Mouse (Mus musculus) CD4-positive, CD25-positive, alpha-beta regulatory T cell, adult 2 months (primary cell): ENCODE data around the gene Sorl1.

Experiments used
- DNase-seq: peaks from one replicate; pipeline ENCODE4 v3.0.0-alpha.2; 2012; ENCODE audit warnings: low read depth, low spot score

The Sorl1 gene

DNA sequence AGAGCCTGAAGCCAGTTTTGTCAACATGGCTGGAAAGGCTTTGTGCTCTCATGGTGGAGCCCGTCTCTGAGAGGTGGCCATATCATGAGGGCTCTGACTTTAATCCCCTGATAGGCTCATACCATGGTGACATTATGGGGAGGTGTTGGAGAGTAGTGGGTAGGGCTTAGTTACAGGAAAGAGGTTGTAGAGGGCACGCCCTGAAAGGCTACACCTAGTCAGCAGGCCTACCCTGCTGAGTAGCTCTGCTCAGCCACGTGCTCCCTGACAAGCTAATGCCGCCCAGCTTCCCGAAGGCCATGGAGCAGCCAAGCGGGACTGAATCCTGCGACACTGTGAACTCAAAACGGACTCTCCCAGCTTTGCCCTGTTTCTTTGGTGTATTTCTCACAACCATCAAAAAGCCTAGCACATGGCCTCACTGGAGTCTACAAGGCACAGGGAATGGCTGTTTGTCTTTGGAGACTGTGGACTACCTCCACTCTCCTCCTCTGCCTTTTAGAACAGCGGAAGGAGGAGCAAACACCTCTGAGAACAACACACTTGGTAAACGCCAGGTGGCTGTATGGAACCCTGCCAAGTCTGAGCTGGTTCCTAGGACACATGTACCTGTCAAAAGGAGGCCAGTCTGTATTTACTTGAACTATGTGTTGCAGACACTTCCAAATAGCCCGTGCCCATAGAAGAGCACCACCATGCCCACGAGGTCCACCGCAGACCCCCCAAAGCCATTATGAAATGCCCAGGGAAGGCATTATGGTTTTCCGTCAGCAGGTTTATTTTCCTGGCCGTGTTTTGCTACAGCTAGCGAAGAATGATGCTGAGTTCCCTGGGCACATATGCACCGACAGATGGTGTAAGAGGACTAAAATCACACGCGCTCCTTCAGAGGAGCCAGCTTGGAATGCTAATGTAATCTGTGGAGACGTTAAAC, 69.5 kb downstream of the Sorl1 start:
- DNase-seq, result no peak

- no peak for DNase-seq
Measured at GRCm38 (mm10) chr9:42053591-42054190, 70.4 kb downstream of the Sorl1 start.

GRCm38 (mm10) chr9:42052713-42053356, 71.3 kb downstream of the Sorl1 start:
- no peak for DNase-seq

DNA sequence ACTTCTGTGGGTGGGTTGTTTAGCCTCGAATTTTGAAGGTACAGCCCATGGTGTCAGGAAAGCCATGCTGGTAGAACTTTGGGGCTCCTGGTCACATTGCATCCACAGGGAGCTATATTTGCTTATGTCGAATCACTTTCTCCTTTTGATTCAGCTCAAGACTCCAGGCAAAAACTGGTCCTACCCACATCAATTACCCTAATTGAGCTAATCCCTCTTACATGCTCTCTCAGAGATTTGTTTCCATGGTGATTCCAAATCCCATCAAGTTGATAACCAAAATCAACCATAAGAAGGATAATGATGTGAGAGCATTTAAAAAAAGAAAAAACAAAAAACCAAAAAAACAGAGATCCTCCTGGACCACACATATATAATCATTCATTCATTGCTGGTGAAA, 75.6 kb downstream of the Sorl1 start:
- DNase-seq, result no peak

DNA sequence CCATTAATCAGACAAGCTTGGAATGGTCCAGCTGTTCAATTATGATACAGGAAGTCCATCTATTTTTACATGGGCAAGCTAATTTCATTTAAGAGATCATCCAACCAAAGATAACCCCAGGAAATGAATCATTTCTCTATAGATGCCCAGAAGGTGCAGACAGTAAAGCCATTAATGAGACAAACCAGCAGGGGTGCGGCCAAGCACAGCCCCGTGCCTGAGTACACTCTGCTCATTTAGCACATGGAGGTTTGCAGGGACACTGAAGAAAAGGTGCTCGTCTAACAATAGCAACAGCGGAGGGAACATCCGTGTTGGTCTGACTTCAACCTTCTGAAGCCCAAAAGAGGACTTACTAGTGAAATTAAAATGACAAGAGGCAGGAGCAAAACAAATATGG, 76.3 kb downstream of the Sorl1 start:
- DNase-seq, result no peak

DNA sequence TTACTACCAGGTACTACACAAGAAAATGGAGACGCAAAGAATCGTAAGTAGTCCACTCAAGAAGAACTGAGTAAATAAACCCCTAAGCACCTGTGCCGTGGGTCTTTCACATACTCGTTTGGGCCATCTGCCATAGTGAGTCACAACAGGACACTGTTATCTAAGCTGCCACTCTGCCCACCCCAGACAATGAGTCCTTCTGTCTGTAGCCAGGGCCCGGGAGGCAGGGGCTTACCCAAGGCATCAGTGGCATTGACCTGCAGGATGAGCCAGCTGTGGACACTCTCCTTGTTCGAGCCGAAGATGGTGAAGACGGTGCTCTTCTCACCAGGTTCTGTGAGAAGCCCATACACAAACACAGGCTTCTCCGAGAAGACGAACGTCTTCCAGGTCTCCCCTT, 77.8 kb downstream of the Sorl1 start:
- DNase-seq, result no peak

- DNase-seq, result no peak
Measured at GRCm38 (mm10) chr9:42044651-42045050, 79.4 kb downstream of the Sorl1 start.

DNA sequence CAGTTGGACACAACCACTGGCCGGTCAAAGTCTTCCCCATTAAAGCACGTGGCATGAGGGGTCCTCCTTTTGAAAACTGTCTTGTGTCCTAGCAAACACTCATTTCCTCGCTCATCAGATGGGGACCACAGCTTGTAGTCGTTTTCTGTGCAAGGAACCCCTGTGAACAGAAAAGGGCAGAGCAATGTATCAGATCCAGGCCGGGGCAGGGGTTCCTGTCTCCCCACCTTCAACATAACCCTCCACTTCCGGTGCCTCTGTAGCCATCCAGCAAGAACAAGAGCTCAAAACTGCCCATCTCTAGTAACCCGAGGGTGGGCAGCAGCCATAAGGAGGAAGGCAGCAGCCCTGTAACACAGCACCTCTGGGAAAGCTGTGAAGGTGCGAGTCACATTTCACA, 80.2 kb downstream of the Sorl1 start:
- no peak for DNase-seq

- no peak for DNase-seq
Measured at GRCm38 (mm10) chr9:42039000-42039992, 84.8 kb downstream of the Sorl1 start.

- DNase-seq, result no peak
Measured at GRCm38 (mm10) chr9:42036885-42037284, 87.2 kb downstream of the Sorl1 start.

DNA sequence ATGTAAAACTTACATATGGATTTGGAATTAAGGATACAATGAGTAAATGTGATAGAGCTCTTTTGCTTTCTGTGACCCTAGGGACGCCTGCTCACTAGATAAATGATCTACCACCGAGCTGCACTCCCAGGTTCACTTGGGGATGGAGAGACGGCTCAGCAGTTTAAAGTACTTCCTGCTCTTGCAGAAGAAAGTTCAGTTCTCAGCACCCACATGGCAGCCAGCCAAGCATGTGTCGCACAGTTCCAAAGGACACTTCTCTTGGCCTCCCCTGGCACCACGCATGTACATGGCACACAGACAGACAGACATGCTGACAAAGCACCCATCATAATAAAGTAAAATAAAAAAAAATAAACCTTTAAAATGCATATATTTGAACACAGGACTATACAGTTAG, 88.1 kb downstream of the Sorl1 start:
- peak; percentile 35 for DNase-seq

DNA sequence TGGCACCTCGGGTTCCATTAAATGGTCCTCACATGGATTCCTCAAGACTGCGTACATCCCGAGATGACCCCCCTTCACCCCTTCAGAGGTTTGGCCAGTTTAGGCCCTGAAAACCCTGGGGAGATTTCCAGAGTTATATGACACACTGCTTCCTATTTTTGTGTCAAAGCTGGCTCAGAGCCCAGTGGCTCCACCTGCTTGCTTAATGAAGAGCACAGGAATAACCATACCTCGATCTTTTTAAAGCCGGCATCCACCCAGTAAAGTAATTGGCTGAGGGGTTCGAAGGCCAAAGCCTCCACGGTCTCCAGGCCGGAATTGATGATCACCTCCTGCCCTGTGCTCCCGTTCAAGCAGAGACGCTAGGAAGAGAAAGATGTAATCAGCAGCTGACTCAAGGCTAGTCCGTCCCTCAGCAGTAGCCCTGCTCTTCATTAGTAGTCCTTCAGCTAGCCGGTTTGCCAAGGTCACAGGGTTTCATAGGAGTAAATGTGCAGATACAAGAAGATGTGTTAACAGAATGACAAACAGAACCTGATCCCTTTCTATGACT, 88.8 kb downstream of the Sorl1 start:
- DNase-seq, result no peak

- DNase-seq, result peak; percentile 53
Measured at GRCm38 (mm10) chr9:42034116-42034520, 90.0 kb downstream of the Sorl1 start.

GRCm38 (mm10) chr9:42033291-42034115, 90.6 kb downstream of the Sorl1 start:
- peak; percentile 47 for DNase-seq

DNA sequence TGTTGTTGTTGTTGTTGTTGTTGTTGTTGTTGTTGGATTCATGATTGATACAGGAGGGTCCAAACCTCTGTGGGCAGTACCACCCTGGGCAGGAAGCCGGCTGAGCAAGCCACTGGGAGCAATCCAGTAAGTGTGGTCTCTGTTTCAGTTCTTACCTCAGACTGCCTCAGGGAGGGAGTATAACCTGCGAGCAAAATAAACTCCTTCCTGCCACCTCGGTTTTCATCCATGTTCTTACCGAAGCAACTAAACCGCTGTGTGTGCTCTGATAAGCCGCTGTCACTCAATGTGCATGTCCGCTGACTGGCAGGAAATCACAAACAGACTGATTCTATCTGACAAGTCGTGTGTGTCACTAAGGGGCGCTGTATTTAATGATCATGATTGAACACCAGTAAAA, 91.7 kb downstream of the Sorl1 start:
- peak; percentile 85 for DNase-seq

- peak; percentile 29 for DNase-seq
Measured at GRCm38 (mm10) chr9:42028807-42029206, 95.3 kb downstream of the Sorl1 start.

GRCm38 (mm10) chr9:42024257-42024656, 99.8 kb downstream of the Sorl1 start:
- no peak for DNase-seq

DNA sequence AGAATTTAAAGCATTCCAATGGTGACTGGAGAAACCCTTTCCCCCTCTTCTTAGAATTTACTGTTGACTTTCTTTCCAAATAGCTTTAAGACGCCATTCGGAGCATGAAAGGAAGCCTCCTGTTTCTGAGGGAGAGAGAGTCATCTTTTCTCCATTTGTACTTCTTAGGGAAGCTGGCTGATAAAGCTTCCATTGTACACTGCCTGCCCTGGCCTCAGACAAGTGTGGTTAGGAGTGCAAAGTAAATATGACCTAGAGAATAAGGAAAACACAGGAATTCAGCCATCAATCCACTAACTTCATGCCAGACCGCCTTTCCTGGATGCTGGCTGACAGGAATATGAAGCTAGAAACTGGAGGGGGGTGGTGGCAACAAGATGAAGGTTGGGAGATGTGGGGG, 100.7 kb downstream of the Sorl1 start:
- DNase-seq, result no peak

GRCm38 (mm10) chr9:42022318-42022717, 101.8 kb downstream of the Sorl1 start:
- no peak for DNase-seq
